Mouse (Mus musculus) lung, adult 2 months (tissue): ENCODE measurements at regions not wholly inside any gene's neighbourhood (a gene's known extent, or its start where the extent isn't known, plus 50 kb on each side); places are given as distances from the start of the nearest gene placed in this dataset.

Experiments
- CTCF ChIP-seq: fragments of 200-500 bp; IDR thresholded peaks from 2 replicates; pipeline ENCODE4 v1.5.1; 2011; ENCODE audit warnings: mild to moderate bottlenecking, low read length, control low read depth; ENCODE audit not compliant: insufficient read depth
- POLR2A ChIP-seq: fragments of 200-500 bp; IDR thresholded peaks from 2 replicates; pipeline ENCODE4 v1.6.1; 2011; ENCODE audit warnings: low read depth, mild to moderate bottlenecking, control low read depth, low read length, borderline replicate concordance; ENCODE audit errors: extremely low read depth

GRCm38 (mm10) chr6:111913771-111914405, 359.7 kb upstream of the Lmcd1 start:
- TF ChIP-seq CTCF (no peak), POLR2A (no peak)
